Mouse (Mus musculus): ENCODE measurements around the gene Adgrl3. TPM values are rescaled to one million over a fixed set of nuclear protein-coding genes. Genes with fewer than 3 reads are reported as not detected.

Adgrl3 gene
- 56.5 and 62.9 TPM in 2 replicates for polyA plus RNA-seq (2016; fragmentation: Nextera tagmentation; extraction: Ambion mirVana)

- peak; percentile 83 for ATAC-seq (ENCODE audit: insufficient number of reproducible peaks, insufficient read depth, low FRiP score, low TSS enrichment, low read depth)
- Histone ChIP-seq H3K9me3 (no peaks in the 10 kb centered on the region), H3K4me1 (replicated peaks) (peaks cover 10% of the 10 kb centered on the region), H3K4me3 (replicated peaks) (peak within 1 kb of the TSS; percentile 85), H3K27me3 (no peaks in the 10 kb centered on the region), H3K9ac (replicated peaks) (peak within 1 kb of the TSS; percentile 93), H3K27ac (peak within 1 kb of the TSS; percentile 99), H3K4me2 (peak within 1 kb of the TSS; percentile 86), H3K36me3 (no peaks in the 10 kb centered on the region)
- WGBS, result under 1% methylated on average over 59 of the region's 70 CpGs
Observed at GRCm38 (mm10) chr5:81019590-81020254, at the start of gene Adgrl3. Adgrl3 (plus strand) TSS chr5:81020138.

DNA sequence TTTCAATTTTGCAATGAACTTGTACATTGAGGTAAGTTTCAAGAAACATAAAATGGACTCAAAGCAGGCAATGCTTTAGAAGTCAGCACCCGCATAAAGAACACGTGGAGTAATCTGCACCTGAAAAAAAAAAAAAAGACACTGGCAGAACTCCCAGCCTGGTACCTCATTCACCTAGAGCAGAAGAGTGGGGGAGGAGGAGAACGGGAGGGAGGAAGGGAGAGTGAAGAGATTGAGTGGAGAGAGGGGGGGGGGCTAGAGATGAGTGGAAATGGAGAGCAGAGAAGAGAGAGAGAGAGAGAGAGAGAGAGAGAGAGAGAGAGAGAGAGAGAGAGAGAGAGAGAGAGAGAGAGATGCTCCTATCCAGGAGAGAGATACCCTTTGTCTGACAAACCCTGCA, 772 bp upstream of the Adgrl3 start:
- Histone ChIP-seq H3K4me3 (replicated peaks) (peak overlapping the region; percentile 85), H3K4me1 (replicated peaks) (peaks cover 5% of the 10 kb centered on the region), H3K36me3 (no peaks in the 10 kb centered on the region), H3K9ac (replicated peaks) (peak overlapping the region; percentile 93), H3K27me3 (no peaks in the 10 kb centered on the region), H3K27ac (peak overlapping the region; percentile 99), H3K9me3 (no peaks in the 10 kb centered on the region), H3K4me2 (peak overlapping the region; percentile 86)
- 5% methylated on average over 3 of the region's 3 CpGs for WGBS
- peak; percentile 18; the same call in 1 of the 2 replicates for ATAC-seq (ENCODE audit: insufficient number of reproducible peaks, insufficient read depth, low FRiP score, low TSS enrichment, low read depth)

- Histone ChIP-seq H3K36me3 (no peaks in the 10 kb centered on the region), H3K4me1 (replicated peaks) (peaks cover 12% of the 10 kb centered on the region), H3K27ac (peak overlapping the region; percentile 99), H3K4me3 (replicated peaks) (peak overlapping the region; percentile 85), H3K9ac (replicated peaks) (peak overlapping the region; percentile 93), H3K4me2 (peak overlapping the region; percentile 86), H3K9me3 (no peaks in the 10 kb centered on the region), H3K27me3 (no peaks in the 10 kb centered on the region)
- ATAC-seq (ENCODE audit: insufficient number of reproducible peaks, insufficient read depth, low FRiP score, low TSS enrichment, low read depth), result peak; percentile 40
- under 1% methylated on average over 62 of the region's 67 CpGs for WGBS
Observed at GRCm38 (mm10) chr5:81020281-81021005, 505 bp downstream of the Adgrl3 start.

DNA sequence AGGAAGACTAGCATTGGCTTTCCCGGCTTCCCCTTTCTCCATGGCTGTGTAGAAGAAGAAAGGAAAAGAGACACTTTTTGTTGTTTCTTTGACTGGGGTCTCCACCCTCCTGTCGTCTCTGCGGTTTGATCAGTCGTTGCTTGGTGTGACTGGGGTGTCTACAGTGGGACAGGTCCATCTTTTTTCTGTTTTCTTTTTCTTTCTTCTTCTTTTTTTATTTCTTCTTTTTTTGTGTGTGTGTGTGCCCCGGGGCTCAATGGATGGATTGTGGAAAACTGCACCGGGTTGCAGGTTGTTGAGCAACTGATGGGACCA, 1.0 kb downstream of the Adgrl3 start:
- WGBS, result under 1% methylated on average over 6 of the region's 6 CpGs
- H3K27ac ChIP-seq, result peak overlapping the region; percentile 99
- peak overlapping the region; percentile 86 for H3K4me2 ChIP-seq
- H3K9me3 ChIP-seq, result no peaks in the 10 kb centered on the region
- peak overlapping the region; percentile 85 for H3K4me3 ChIP-seq (replicated peaks)
- H3K9ac ChIP-seq (replicated peaks), result peak overlapping the region; percentile 93
- no peaks in the 10 kb centered on the region for H3K36me3 ChIP-seq
- no peak for ATAC-seq (ENCODE audit: insufficient number of reproducible peaks, insufficient read depth, low FRiP score, low TSS enrichment, low read depth)
- no peaks in the 10 kb centered on the region for H3K27me3 ChIP-seq
- H3K4me1 ChIP-seq (replicated peaks), result peaks cover 12% of the 10 kb centered on the region

DNA sequence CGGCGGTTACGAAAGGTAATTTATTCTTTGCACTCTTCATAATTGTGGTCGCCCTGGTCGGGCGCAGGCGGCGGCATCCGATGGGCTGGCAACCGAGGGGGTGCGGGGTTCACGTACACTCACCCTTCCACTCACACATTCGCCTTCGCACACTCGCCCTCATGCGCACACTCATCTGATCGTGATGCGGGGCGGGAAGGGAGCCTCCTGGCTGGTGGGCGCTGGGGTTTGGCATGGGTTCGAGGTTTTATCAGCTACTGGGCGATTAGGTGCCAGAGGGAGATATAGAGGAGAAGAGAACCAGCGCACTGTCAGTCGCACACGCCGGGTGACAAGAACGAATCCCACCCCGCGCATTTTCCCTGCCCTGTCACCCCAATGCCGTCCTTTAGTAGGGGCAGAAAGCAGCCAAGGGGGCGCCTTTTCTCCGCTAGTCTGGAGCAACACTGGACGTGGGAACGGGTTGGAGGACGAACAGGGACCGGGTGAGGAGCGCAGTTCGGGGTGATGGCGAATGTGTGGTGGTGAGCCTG, 1.5 kb downstream of the Adgrl3 start:
- peak overlapping the region; percentile 99 for H3K27ac ChIP-seq
- no peaks in the 10 kb centered on the region for H3K36me3 ChIP-seq
- no peak for ATAC-seq (ENCODE audit: insufficient number of reproducible peaks, insufficient read depth, low FRiP score, low TSS enrichment, low read depth)
- peak overlapping the region; percentile 85 for H3K4me3 ChIP-seq (replicated peaks)
- H3K27me3 ChIP-seq, result no peaks in the 10 kb centered on the region
- peak overlapping the region; percentile 86 for H3K4me2 ChIP-seq
- peaks cover 12% of the 10 kb centered on the region for H3K4me1 ChIP-seq (replicated peaks)
- H3K9me3 ChIP-seq, result no peaks in the 10 kb centered on the region
- WGBS, result under 1% methylated on average over 39 of the region's 39 CpGs
- peak overlapping the region; percentile 93 for H3K9ac ChIP-seq (replicated peaks)

DNA sequence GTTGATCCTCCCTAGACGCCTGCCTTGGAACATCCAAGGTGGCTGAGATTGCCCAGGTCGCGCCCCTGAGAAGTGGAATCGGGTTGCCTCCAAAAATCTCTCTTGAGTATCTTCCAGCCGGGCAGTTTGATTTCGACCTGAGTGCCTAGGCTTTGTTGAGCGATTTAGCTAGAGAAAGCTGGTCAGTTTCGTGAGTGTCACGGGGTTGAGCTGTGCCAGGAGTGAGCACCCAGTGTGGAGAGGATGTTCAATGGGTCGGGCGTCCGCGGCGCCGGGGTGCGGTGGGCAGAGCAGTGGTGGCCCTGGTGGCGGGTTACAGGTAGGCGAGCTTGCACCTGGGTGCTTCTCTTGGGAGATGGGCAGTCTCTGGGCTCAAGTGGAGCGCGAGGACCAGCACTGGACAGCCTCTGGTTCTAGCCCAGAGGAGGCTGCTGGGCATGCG, 1.9 kb downstream of the Adgrl3 start:
- ATAC-seq (ENCODE audit: insufficient number of reproducible peaks, insufficient read depth, low FRiP score, low TSS enrichment, low read depth), result no peak
- peak overlapping the region; percentile 86 for H3K4me2 ChIP-seq
- peak overlapping the region; percentile 93 for H3K9ac ChIP-seq (replicated peaks)
- H3K9me3 ChIP-seq, result no peaks in the 10 kb centered on the region
- no peaks in the 10 kb centered on the region for H3K27me3 ChIP-seq
- under 1% methylated on average over 21 of the region's 21 CpGs for WGBS
- peak overlapping the region; percentile 99 for H3K27ac ChIP-seq
- H3K4me3 ChIP-seq (replicated peaks), result peak overlapping the region; percentile 85
- H3K36me3 ChIP-seq, result no peaks in the 10 kb centered on the region
- peaks cover 12% of the 10 kb centered on the region for H3K4me1 ChIP-seq (replicated peaks)

DNA sequence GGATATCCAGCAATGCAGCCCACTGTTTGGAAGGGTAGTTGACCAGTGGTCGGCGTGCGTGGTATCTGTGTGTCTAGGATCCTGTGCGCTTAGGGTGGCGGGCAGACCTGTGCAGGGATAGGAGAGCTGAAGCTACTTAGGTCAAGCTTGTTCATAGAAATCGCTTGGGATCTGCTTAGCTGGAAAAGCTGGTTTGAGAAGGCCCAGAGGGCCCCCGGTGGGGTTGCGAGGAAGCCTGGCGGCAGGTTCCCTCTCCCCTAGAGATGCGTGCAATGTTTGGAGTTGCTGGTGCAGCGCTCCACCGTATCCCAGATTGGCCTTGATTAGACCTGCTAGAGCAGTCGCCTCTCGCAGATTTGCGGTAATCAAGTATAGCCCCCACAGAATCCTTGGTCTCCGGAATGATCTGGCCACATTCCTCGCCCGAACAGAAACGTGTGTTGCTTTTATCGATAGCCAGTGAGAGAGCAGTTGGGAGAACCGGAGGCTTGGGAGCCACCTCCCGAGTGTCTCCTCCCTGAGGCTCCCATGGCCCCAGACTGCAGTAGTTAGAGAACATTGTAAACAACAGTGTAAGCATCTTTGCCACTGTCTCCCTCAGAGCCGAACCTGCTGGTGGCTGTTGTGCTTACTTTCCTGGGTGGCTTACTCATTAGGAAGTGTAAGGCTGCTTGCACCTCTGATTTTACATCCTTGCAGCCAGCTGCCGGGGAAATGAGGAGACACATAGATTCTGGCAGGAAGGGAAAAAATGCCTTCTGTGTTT, 2.6 kb downstream of the Adgrl3 start:
- H3K27me3 ChIP-seq, result no peaks in the 10 kb centered on the region
- WGBS, result under 1% methylated on average over 24 of the region's 24 CpGs
- peak overlapping the region; percentile 67 for H3K27ac ChIP-seq
- H3K9ac ChIP-seq (replicated peaks), result peak overlapping the region; percentile 93
- ATAC-seq (ENCODE audit: insufficient number of reproducible peaks, insufficient read depth, low FRiP score, low TSS enrichment, low read depth), result no peak
- H3K36me3 ChIP-seq, result no peaks in the 10 kb centered on the region
- H3K9me3 ChIP-seq, result no peaks in the 10 kb centered on the region
- H3K4me3 ChIP-seq (replicated peaks), result peak overlapping the region; percentile 85
- H3K4me2 ChIP-seq, result peak overlapping the region; percentile 86
- peaks cover 12% of the 10 kb centered on the region for H3K4me1 ChIP-seq (replicated peaks)

GRCm38 (mm10) chr5:81023923-81024715, 4.2 kb downstream of the Adgrl3 start:
- H3K4me2 ChIP-seq, result peak overlapping the region; percentile 86
- no peaks in the 10 kb centered on the region for H3K9me3 ChIP-seq
- H3K27ac ChIP-seq, result no peak overlapping the region
- no peak overlapping the region; the same call in 1 of the 2 replicates for H3K9ac ChIP-seq (replicated peaks)
- peak overlapping the region; percentile 26 for H3K4me3 ChIP-seq (replicated peaks)
- ATAC-seq (ENCODE audit: insufficient number of reproducible peaks, insufficient read depth, low FRiP score, low TSS enrichment, low read depth), result no peak
- no peaks in the 10 kb centered on the region for H3K27me3 ChIP-seq
- H3K4me1 ChIP-seq (replicated peaks), result peaks cover 19% of the 10 kb centered on the region
- WGBS, result 48% methylated on average over 17 of the region's 17 CpGs
- no peaks in the 10 kb centered on the region for H3K36me3 ChIP-seq

GRCm38 (mm10) chr5:81028875-81029274, 8.9 kb downstream of the Adgrl3 start:
- Histone ChIP-seq H3K27ac (no peak overlapping the region), H3K4me3 (replicated peaks) (no peak overlapping the region), H3K27me3 (no peaks in the 10 kb centered on the region), H3K4me2 (no peak overlapping the region), H3K9me3 (no peaks in the 10 kb centered on the region), H3K4me1 (replicated peaks) (peaks cover 18% of the 10 kb centered on the region), H3K36me3 (no peaks in the 10 kb centered on the region), H3K9ac (replicated peaks) (no peak overlapping the region)
- 51% methylated on average over 2 of the region's 2 CpGs for WGBS
- no peak for ATAC-seq (ENCODE audit: insufficient number of reproducible peaks, insufficient read depth, low FRiP score, low TSS enrichment, low read depth)

DNA sequence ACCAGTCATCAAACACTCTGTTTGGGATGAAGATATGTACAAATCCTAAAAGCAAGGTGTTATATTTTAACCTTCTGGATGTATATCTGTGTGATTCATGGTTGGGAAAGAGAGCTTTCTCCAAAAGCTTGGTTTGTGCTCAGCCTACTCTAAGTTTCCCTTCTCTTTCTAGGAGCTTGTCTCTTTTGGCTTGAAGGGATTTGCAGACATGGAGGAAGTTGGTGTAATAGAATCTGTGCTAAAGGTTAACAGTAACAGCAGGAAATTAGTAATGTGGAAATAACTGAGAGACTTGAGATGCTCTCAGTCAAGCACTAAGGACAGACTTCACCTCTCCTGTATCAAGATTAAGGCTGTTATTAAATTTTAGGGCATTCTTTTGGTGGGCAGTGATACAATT, 17.2 kb downstream of the Adgrl3 start:
- H3K4me2 ChIP-seq, result no peak overlapping the region
- no peak for ATAC-seq (ENCODE audit: insufficient number of reproducible peaks, insufficient read depth, low FRiP score, low TSS enrichment, low read depth)

More for the DNA sequence above, 17.2 kb downstream of the Adgrl3 start:
- no peaks in the 10 kb centered on the region for H3K36me3 ChIP-seq
- H3K4me1 ChIP-seq (replicated peaks), result peaks cover 6% of the 10 kb centered on the region; the same call in 1 of the 2 replicates
- no peak overlapping the region for H3K9ac ChIP-seq (replicated peaks)
- H3K9me3 ChIP-seq, result no peaks in the 10 kb centered on the region
- H3K4me3 ChIP-seq (replicated peaks), result no peak overlapping the region
- no peak overlapping the region for H3K27ac ChIP-seq
- H3K27me3 ChIP-seq, result no peaks in the 10 kb centered on the region
